Mouse (Mus musculus) A20 (cell line): Measurements from ENCODE around the gene Mfsd14a.
A peak's percentile ranks its signal among the peaks of the same experiment; 100 is the strongest.

Experiments
- DNase-seq: peaks from one replicate; pipeline ENCODE4 v3.0.0-alpha.2; 2011; ENCODE audit warnings: low read depth, low spot score

The Mfsd14a gene

GRCm38 (mm10) chr3:116601781-116602180 is 60.7 kb downstream of the Mfsd14a start:
- no peak for DNase-seq

- peak; percentile 21 for DNase-seq
Observed at GRCm38 (mm10) chr3:116601005-116601404, 61.5 kb downstream of the Mfsd14a start.

GRCm38 (mm10) chr3:116599705-116600104 is 62.8 kb downstream of the Mfsd14a start:
- DNase-seq: no peak

- DNase-seq: no peak
Observed at GRCm38 (mm10) chr3:116595603-116595991, 66.9 kb downstream of the Mfsd14a start.

- peak; percentile 97 for DNase-seq
Observed at GRCm38 (mm10) chr3:116594728-116595602, 67.5 kb downstream of the Mfsd14a start, which contains the start of gene Sass6. Sass6 (plus strand) TSS chr3:116594982.

- no peak for DNase-seq
Observed at GRCm38 (mm10) chr3:116594076-116594727, 68.3 kb downstream of the Mfsd14a start.

GRCm38 (mm10) chr3:116582201-116582600 is 80.3 kb downstream of the Mfsd14a start:
- DNase-seq: no peak
